In genomic region chr3:116751191-116751860, GRCm38 (mm10) we compare ENCODE assay signal across 9 mouse cellular contexts. TPM values are rescaled to one million over a fixed set of nuclear protein-coding genes. Genes with fewer than 3 reads are reported as not detected.
DNase-seq lines count a peak whose midpoint lies in the region; ATAC-seq and TF ChIP-seq lines count a peak whose summit lies in the region.
"Had no signal": no experiment of that assay in that cellular context is flagged by ENCODE, and none has a peak within 500 bp of the region (broad histone marks: within the 10 kb centered on the region; RNA-seq: fewer than 3 reads in every experiment).

No protein-coding gene starts in this region.

- CTCF ChIA-PET in Patski (lab: Charles Lee) = interaction anchor here (0.6 to 7.4 kb wide), 48 partner anchors 8 to 711 kb away, joined by 3 to 64 read pairs (median 4); partner anchors contain the start of genes Dbt, Slc35a3 and Trmt13

- no peak overlapping the region for H3K4me2 ChIP-seq in hindbrain, embryonic 13.5 days
- H3K4me2 ChIP-seq in liver, embryonic 15.5 days = no peak overlapping the region

- H3K27ac ChIP-seq in hindbrain, embryonic 13.5 days = no peak overlapping the region
- no peak overlapping the region for H3K27ac ChIP-seq in liver, embryonic 15.5 days (replicated peaks)

- H3K9ac ChIP-seq in hindbrain, embryonic 13.5 days = no peak overlapping the region
- H3K9ac ChIP-seq in liver, embryonic 15.5 days = no peak overlapping the region

- WGBS in hindbrain, embryonic 13.5 days = 90% methylated on average over 4 of the region's 4 CpGs
- WGBS in liver, embryonic 15.5 days (ENCODE audit: insufficient replicate concordance) = 70% methylated on average over 4 of the region's 4 CpGs

- DNase-seq in left cerebral cortex, adult 11 months (ENCODE audit: low spot score) = peak; percentile 22
- DNase-seq in left cerebral cortex, adult 8-10 months (ENCODE audit: low spot score in 2 of 2) = no peak
- no peak for DNase-seq in Patski (ENCODE audit: low read depth, low spot score)
- DNase-seq in embryo, embryonic 10.5 days (ENCODE audit: low spot score) = peak; percentile 72
- peak; percentile 72 for DNase-seq in retina, embryonic 14.5 days (ENCODE audit: low spot score)
- no peak for DNase-seq in gastrocnemius, adult 8-10 months (ENCODE audit: low spot score in 2 of 2)

- H3K9me3 ChIP-seq in hindbrain, embryonic 13.5 days = no peaks in the 10 kb centered on the region
- H3K9me3 ChIP-seq in liver, embryonic 15.5 days (replicated peaks) = no peaks in the 10 kb centered on the region
- H3K9me3 ChIP-seq: megakaryocyte, embryonic 14.5 days had no signal

- H3K4me1 ChIP-seq in hindbrain, embryonic 13.5 days (replicated peaks) = no peaks in the 10 kb centered on the region
- no peaks in the 10 kb centered on the region for H3K4me1 ChIP-seq in liver, embryonic 15.5 days (replicated peaks)

- in situ Hi-C loops in Patski (cut with MboI; ENCODE audit: low pct_unique_long_range_greater_than_20kb) = no loop called here

- POLR2A ChIA-PET in Patski (lab: Charles Lee) = no interaction called here

- TF ChIP-seq CTCF in Patski (IDR thresholded peaks at IDR 0.05) = peak; percentile 81

- H3K27me3 ChIP-seq in Patski = no peaks in the 10 kb centered on the region
- H3K27me3 ChIP-seq in hindbrain, embryonic 13.5 days = no peaks in the 10 kb centered on the region
- H3K27me3 ChIP-seq in liver, embryonic 15.5 days = no peaks in the 10 kb centered on the region
- H3K27me3 ChIP-seq: megakaryocyte, embryonic 14.5 days had no signal

- no peak overlapping the region for H3K4me3 ChIP-seq in hindbrain, embryonic 13.5 days
- no peak overlapping the region for H3K4me3 ChIP-seq in liver, embryonic 15.5 days (replicated peaks)
- H3K4me3 ChIP-seq: megakaryocyte, embryonic 14.5 days had no signal

- peaks cover 48% of the 10 kb centered on the region for H3K36me3 ChIP-seq in hindbrain, embryonic 13.5 days
- peaks cover 42% of the 10 kb centered on the region for H3K36me3 ChIP-seq in liver, embryonic 15.5 days (replicated peaks)

- ATAC-seq in Patski = peak; percentile 49
- ATAC-seq in hindbrain, embryonic 13.5 days (ENCODE audit: low FRiP score) = peak; percentile 71; the same call in 1 of the 2 replicates
- ATAC-seq in liver, embryonic 15.5 days (ENCODE audit: insufficient read depth) = peak; percentile 62; the same call in 1 of the 2 replicates

RNA-seq across cellular contexts. Expression of gene Slc35a3, which starts 38.7 kb away (rescaled TPM):
- 10 to 100 TPM; 14.2 to 17.0 (median 15.5) TPM for total RNA-seq in left cerebral cortex, adult 8-10 months (2022)
- 44.0 TPM for polyA plus RNA-seq in Patski (2021)
- 6.1 and 7.6 TPM in 2 replicates for polyA plus RNA-seq in hindbrain, embryonic 13.5 days (2015; fragmentation: Nextera tagmentation; extraction: Ambion mirVana)
- polyA plus RNA-seq in liver, embryonic 15.5 days (2015; fragmentation: Nextera tagmentation; extraction: Ambion mirVana) = 7.7 and 8.4 TPM in 2 replicates
- total RNA-seq in gastrocnemius, adult 8-10 months (2022) = 1 to 10 TPM; 5.0 to 7.6 (median 5.9) TPM

RNA-seq across cellular contexts. Expression of gene Agl, which starts 56.6 kb away (rescaled TPM):
- 10 to 100 TPM; 25.7 to 28.7 (median 28.7) TPM for total RNA-seq in left cerebral cortex, adult 8-10 months (2022)
- 44.8 TPM for polyA plus RNA-seq in Patski (2021)
- polyA plus RNA-seq in hindbrain, embryonic 13.5 days (2015; fragmentation: Nextera tagmentation; extraction: Ambion mirVana) = 16.5 and 17.3 TPM in 2 replicates
- 10.3 and 12.1 TPM in 2 replicates for polyA plus RNA-seq in liver, embryonic 15.5 days (2015; fragmentation: Nextera tagmentation; extraction: Ambion mirVana)
- 100 to 1,000 TPM; 785 to 946 (median 837) TPM for total RNA-seq in gastrocnemius, adult 8-10 months (2022)

Comparison
In these comparisons a context has a peak if more than half of its experiments do, and no peak if none do; other contexts are left out.
1. DNase-seq: peak in left cerebral cortex, adult 11 months (single experiment), embryo, embryonic 10.5 days (single experiment) and retina, embryonic 14.5 days (single experiment); none in left cerebral cortex, adult 8-10 months (0 of 2), Patski (single experiment) and gastrocnemius, adult 8-10 months (0 of 2).
2. Peak in every context shown above with its lines, with median percentiles within 50 percentile points of each other: ATAC-seq.